Mouse (Mus musculus): ENCODE measurements around the gene Fuom. TPM values are rescaled to one million over a fixed set of nuclear protein-coding genes. Genes with fewer than 3 reads are reported as not detected.
"Not testable (repeated sequence)": the region's sequence is repeated elsewhere in the genome, so short reads cannot be mapped to it uniquely, and the experiment has no call there.

Gene Fuom
- polyA plus RNA-seq (2012; ENCODE audit: insufficient read depth, insufficient read length, missing spikeins): 211 and 236 TPM in 2 replicates

DNA sequence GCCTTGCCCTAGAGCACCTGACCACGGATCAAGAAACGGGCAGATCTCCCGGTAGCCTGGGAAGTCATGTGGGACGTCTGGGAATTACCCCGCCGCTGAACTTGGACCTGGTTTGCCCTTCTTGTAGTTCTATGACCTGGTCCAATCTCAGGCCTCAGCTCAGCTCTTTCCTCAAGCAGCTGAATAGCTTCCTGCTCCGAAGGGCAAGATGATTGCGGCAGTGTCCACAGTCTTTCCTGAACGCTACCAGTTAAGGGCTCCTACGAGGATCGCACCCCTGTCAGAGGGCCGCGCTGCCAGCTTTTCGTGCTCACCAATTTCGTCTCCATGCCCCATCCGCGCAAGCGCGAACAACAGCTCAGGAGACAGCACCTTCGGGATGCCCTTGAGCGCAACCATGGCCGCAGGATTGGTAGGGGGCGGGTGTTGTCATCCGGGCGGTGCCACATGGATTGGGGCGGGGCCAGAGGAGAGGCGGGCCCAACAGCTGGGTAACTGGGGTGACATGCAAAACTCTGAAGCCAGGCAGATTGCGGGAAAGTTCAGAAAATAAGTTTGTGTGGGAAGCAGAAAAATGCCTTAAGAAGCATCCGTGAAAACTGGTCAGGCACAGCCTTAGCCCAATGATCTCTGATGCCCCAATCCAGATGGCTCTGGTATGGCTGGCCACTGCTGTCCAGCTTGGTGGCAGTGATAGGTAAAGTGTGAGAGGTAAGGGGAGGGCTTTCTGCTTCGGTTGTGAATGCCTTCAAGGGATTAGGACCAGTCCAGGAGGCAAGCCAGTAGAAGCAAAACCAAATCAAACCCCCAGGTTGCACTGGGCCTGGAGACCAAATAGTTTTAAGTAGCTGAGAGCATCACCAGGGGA is at the start of gene Fuom:
TSS of gene Fuom (minus strand) at position 449 of the 868 bp plus-strand sequence.
- Histone ChIP-seq H3K4me3 (ENCODE audit: insufficient read depth, low read depth, low read length) (peak within 1 kb of the TSS; percentile 61), H3K4me1 (ENCODE audit: control insufficient read depth, insufficient read depth, insufficient read length, low read length) (peaks cover 7% of the 10 kb centered on the region; the same call in 1 of the 2 replicates), H3K27ac (replicated peaks; ENCODE audit: low read depth, low read length) (peak within 1 kb of the TSS; percentile 96)

GRCm38 (mm10) chr7:140144550-140144949 is 42.3 kb upstream of the Fuom start:
- H3K4me1 ChIP-seq (ENCODE audit: control insufficient read depth, insufficient read depth, insufficient read length, low read length): no peaks in the 10 kb centered on the region
- no peak overlapping the region for H3K27ac ChIP-seq (replicated peaks; ENCODE audit: low read depth, low read length)
- no peak overlapping the region for H3K4me3 ChIP-seq (ENCODE audit: insufficient read depth, low read depth, low read length)

- Histone ChIP-seq H3K4me1 (ENCODE audit: control insufficient read depth, insufficient read depth, insufficient read length, low read length) (no peaks in the 10 kb centered on the region), H3K27ac (replicated peaks; ENCODE audit: low read depth, low read length) (no peak overlapping the region), H3K4me3 (ENCODE audit: insufficient read depth, low read depth, low read length) (no peak overlapping the region)
Observed at GRCm38 (mm10) chr7:140141350-140141749, 39.1 kb upstream of the Fuom start.

- Histone ChIP-seq H3K4me3 (ENCODE audit: insufficient read depth, low read depth, low read length) (peak overlapping the region; percentile 94), H3K4me1 (ENCODE audit: control insufficient read depth, insufficient read depth, insufficient read length, low read length) (no peaks in the 10 kb centered on the region), H3K27ac (replicated peaks; ENCODE audit: low read depth, low read length) (peak overlapping the region; percentile 79)
Observed at GRCm38 (mm10) chr7:140138021-140138310, 35.7 kb upstream of the Fuom start.

DNA sequence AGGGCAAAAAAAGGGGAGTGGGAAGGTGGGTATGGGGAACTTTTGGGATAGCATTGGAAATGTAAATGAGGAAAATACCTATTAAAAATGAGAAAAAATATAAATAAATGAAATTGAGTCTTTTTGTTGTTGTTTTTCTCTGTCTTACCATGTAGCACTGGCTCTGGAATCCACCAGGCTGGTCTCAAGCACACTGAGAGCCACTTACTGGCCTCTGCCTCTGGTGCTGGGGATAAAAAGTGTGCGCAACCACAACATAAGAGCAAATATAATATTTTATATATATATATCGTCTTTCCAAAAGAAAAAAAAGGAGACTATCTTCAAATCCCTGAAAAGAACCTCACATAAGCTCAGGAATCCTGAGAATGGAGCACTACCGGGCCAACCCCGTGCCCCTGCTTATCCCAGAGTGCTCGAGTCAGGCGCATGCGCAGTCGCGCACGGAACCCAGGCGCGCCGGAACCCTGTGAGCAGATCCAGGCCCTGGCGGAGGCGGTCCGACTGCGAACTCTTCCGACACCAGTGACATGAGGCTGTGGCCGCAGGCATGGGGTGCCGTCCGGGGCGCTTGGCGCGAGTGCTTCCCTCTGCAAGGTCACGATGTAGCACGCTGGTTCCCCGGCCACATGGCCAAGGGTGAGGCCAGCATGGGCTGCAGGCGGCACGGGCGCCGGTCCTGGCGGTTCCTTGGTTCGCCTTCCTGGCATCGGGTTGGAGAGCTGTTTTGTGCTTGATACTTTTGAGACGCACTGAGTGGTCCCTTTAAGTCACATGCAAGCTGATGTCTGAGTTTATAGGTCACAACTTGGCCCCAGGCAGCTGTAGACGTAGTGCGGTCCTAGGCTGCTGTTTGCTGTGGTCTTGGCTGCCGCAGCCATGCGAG is 35.1 kb upstream of the Fuom start, which contains the start of gene Mtg1:
TSS of gene Mtg1 (plus strand) at position 430 of the 886 bp plus-strand sequence.
- no peaks in the 10 kb centered on the region for H3K4me1 ChIP-seq (ENCODE audit: control insufficient read depth, insufficient read depth, insufficient read length, low read length)
- peak within 1 kb of the TSS; percentile 94 for H3K4me3 ChIP-seq (ENCODE audit: insufficient read depth, low read depth, low read length)
- peak within 1 kb of the TSS; percentile 79 for H3K27ac ChIP-seq (replicated peaks; ENCODE audit: low read depth, low read length)

- Histone ChIP-seq H3K4me1 (ENCODE audit: control insufficient read depth, insufficient read depth, insufficient read length, low read length) (no peaks in the 10 kb centered on the region), H3K4me3 (ENCODE audit: insufficient read depth, low read depth, low read length) (no peak overlapping the region), H3K27ac (replicated peaks; ENCODE audit: low read depth, low read length) (no peak overlapping the region)
Observed at GRCm38 (mm10) chr7:140135106-140135770, 33.0 kb upstream of the Fuom start.

DNA sequence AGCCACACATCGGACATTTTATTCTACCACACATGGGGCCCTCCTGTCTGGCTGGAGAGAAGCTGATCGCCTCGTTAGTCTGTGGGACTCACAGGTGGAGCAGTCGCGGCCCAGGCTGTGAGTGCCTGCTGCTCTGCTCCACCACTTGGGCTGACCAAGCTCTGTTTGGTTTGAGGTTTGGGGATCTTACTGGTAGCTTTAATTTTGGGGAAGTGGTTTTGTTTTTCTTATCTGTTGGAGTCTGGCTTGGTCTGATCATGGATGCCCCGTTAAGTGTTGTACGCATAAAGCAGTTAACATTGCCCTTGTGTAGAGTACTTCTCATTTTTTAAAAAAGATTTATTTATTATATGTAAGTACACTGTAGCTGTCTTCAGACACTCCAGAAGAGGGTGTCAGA is 31.8 kb upstream of the Fuom start:
- not testable (repeated sequence) for H3K4me1 ChIP-seq (ENCODE audit: control insufficient read depth, insufficient read depth, insufficient read length, low read length); H3K27ac ChIP-seq (replicated peaks; ENCODE audit: low read depth, low read length); H3K4me3 ChIP-seq (ENCODE audit: insufficient read depth, low read depth, low read length)

DNA sequence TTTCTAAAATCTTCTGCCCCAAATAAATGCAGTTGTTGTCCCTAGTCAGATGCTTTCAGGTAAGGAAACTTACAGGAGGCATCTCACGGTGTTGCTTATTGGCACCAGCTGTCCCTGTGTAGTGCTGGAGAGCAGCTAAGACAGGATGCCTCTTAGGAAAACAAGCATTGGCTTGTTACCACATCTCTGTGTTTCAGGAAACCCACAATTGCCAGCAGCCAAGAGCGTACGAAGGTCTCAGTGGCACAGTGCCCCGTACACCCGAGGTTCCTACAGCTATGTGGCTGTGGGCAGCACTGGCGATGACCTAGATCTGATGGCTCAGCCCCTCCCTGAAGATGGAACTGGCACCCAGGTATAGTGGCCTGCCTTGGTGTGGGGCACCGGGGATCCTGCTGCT is 29.9 kb upstream of the Fuom start:
- H3K27ac ChIP-seq (replicated peaks; ENCODE audit: low read depth, low read length); H3K4me3 ChIP-seq (ENCODE audit: insufficient read depth, low read depth, low read length): not testable (repeated sequence)

DNA sequence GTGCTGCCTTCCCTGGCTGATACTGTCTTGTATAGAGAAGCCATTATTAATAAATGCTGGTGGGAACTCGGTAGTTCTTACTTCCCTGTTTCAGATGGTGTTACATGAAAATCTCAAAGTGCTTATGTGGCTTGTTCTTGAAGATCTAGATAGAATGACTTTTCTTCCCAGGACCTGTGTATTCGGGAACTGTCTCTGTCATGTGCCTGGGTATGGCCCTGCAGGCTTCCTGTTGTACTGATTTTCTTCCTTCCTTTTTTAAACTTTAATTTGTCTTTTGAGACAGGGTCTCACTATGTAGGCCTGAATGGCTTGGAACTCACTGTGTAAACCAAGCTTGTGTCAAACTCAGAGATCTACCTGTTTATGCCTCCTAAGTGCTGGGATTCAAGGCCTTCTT is 25.7 kb upstream of the Fuom start:
- Histone ChIP-seq H3K4me1 (ENCODE audit: control insufficient read depth, insufficient read depth, insufficient read length, low read length) (no peaks in the 10 kb centered on the region), H3K4me3 (ENCODE audit: insufficient read depth, low read depth, low read length) (no peak overlapping the region), H3K27ac (replicated peaks; ENCODE audit: low read depth, low read length) (0 out of 2 replicates have a peak overlapping the region, but pooled peaks have one; percentile 46)

More for the DNA sequence above, 29.9 kb upstream of the Fuom start:
- H3K4me1 ChIP-seq (ENCODE audit: control insufficient read depth, insufficient read depth, insufficient read length, low read length): not testable (repeated sequence)

GRCm38 (mm10) chr7:140126934-140127333 is 24.7 kb upstream of the Fuom start:
- Histone ChIP-seq H3K27ac (replicated peaks; ENCODE audit: low read depth, low read length) (no peak overlapping the region), H3K4me1 (ENCODE audit: control insufficient read depth, insufficient read depth, insufficient read length, low read length) (no peaks in the 10 kb centered on the region), H3K4me3 (ENCODE audit: insufficient read depth, low read depth, low read length) (no peak overlapping the region)

DNA sequence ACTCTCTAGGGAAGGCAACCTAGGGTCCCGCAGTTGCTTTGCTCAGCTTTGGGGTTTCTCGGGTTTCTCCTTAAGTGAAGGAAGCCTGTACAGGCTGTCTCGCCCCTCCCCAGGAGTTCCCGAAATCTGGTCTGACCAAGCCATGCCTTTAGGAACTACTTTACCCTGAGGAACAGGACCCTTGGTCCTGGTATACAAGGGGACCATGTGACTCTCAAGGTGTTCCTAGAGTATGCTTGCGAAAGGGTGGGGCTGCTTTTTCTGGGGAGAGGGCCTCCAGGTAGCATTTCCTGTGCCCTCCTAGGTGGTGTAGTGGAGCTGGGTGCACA is 23.7 kb upstream of the Fuom start:
- 0 out of 2 replicates have a peak overlapping the region, but pooled peaks have one; percentile 10 for H3K27ac ChIP-seq (replicated peaks; ENCODE audit: low read depth, low read length)
- no peaks in the 10 kb centered on the region for H3K4me1 ChIP-seq (ENCODE audit: control insufficient read depth, insufficient read depth, insufficient read length, low read length)
- H3K4me3 ChIP-seq (ENCODE audit: insufficient read depth, low read depth, low read length): peak overlapping the region; percentile 68

GRCm38 (mm10) chr7:140125278-140126021 is 23.2 kb upstream of the Fuom start:
- Histone ChIP-seq H3K4me1 (ENCODE audit: control insufficient read depth, insufficient read depth, insufficient read length, low read length) (no peaks in the 10 kb centered on the region), H3K27ac (replicated peaks; ENCODE audit: low read depth, low read length) (0 out of 2 replicates have a peak overlapping the region, but pooled peaks have one; percentile 10), H3K4me3 (ENCODE audit: insufficient read depth, low read depth, low read length) (peak overlapping the region; percentile 68)

DNA sequence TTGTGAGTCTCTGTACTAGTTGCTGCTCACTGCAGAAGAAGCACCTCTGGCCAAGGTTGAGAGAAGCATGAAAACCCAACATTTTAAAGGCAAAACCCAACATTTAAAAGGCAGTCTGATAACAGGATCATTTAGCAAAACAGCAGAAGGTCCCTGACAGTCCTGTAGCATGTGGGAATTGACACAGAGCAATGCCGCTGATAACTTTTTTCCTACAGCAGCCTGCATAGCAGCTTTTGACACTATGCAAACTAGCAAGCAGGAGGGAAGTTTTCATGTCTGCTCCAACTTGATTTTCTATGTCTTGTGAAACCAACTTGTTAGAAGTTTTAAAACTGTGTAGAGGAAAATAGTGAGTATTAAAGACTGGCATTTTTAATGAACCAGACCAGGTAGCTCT is 22.1 kb upstream of the Fuom start:
- H3K4me1 ChIP-seq (ENCODE audit: control insufficient read depth, insufficient read depth, insufficient read length, low read length): no peaks in the 10 kb centered on the region

GRCm38 (mm10) chr7:140122765-140123164 is 20.5 kb upstream of the Fuom start:
- no peaks in the 10 kb centered on the region for H3K4me1 ChIP-seq (ENCODE audit: control insufficient read depth, insufficient read depth, insufficient read length, low read length)
- H3K4me3 ChIP-seq (ENCODE audit: insufficient read depth, low read depth, low read length): no peak overlapping the region
- H3K27ac ChIP-seq (replicated peaks; ENCODE audit: low read depth, low read length): no peak overlapping the region

More for the DNA sequence above, 22.1 kb upstream of the Fuom start:
- Histone ChIP-seq H3K4me3 (ENCODE audit: insufficient read depth, low read depth, low read length) (no peak overlapping the region), H3K27ac (replicated peaks; ENCODE audit: low read depth, low read length) (no peak overlapping the region)
